Mouse (Mus musculus) ES-E14 (cell line): Measurements from ENCODE around the gene Pimreg.

Source experiments
- CHD2 ChIP-seq: IDR thresholded peaks from 2 replicates; pipeline ENCODE4 v1.6.1; 2014; ENCODE audit warnings: mild to moderate bottlenecking, low read depth, low read length, inconsistent platforms
- HCFC1 ChIP-seq: IDR thresholded peaks from 2 replicates; pipeline ENCODE4 v1.6.1; 2012; ENCODE audit warnings: low read length, inconsistent platforms, borderline replicate concordance; ENCODE audit not compliant: insufficient read depth
- MAFK ChIP-seq: IDR thresholded peaks from 2 replicates; pipeline ENCODE4 v1.6.1; 2014; ENCODE audit warnings: mild to moderate bottlenecking, low read depth, low read length, inconsistent platforms; ENCODE audit not compliant: insufficient read depth
- ZC3H11A ChIP-seq: IDR thresholded peaks from 2 replicates; pipeline ENCODE4 v1.6.1; 2012; ENCODE audit warnings: low read depth, mild to moderate bottlenecking, inconsistent platforms, low read length, borderline replicate concordance
- ZNF384 ChIP-seq: IDR thresholded peaks from 2 replicates; pipeline ENCODE4 v1.6.1; 2012; ENCODE audit warnings: low read depth, low read length, inconsistent platforms

DNA sequence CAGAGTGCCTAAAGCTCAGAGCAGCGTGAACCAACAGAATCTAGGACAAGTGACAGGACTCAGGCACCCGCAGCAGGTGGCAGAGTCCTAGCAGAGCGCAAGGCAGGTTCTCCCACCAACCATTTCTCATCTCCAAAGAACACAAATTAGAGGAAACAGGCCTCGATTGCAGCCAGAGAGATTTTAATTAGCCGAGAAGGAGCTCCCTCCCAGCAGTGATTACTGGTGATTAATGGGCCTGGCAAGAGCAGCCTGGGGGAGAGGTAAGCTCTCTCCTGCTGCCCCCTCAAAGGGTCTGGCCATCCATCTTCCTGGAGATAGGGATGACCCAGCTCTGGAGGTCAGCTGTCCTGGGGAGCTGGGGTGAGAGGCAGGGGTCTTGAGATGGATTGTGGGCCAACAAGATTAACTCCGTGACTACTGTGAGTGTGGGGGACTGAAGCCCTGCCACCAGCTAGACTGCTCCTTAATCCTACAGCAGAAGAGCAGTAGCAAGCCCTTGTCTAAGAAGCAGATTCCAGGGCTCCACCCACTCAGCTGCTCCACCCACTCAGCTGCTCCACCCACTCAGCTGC, 30.6 kb downstream of the Pimreg start:
- TF ChIP-seq ZC3H11A = no peak
- TF ChIP-seq HCFC1 = no peak
- TF ChIP-seq MAFK = no peak
- no peak for TF ChIP-seq CHD2
- TF ChIP-seq ZNF384 = no peak
